Mouse (Mus musculus) adrenal gland, adult (tissue): ENCODE measurements around the gene Nsd2.
A peak's percentile ranks its signal among the peaks of the same experiment; 100 is the strongest.
"Not testable (repeated sequence)": the region's sequence is repeated elsewhere in the genome, so short reads cannot be mapped to it uniquely, and the experiment has no call there.

Experiments used
- DNase-seq, 2 experiments: peaks; one replicate each; pipeline ENCODE4 v3.0.0; 2022 to 2023; ENCODE audit warnings: low spot score in 1 of 2; ENCODE audit not compliant: inconsistent age in 2 of 2

Gene Nsd2

DNA sequence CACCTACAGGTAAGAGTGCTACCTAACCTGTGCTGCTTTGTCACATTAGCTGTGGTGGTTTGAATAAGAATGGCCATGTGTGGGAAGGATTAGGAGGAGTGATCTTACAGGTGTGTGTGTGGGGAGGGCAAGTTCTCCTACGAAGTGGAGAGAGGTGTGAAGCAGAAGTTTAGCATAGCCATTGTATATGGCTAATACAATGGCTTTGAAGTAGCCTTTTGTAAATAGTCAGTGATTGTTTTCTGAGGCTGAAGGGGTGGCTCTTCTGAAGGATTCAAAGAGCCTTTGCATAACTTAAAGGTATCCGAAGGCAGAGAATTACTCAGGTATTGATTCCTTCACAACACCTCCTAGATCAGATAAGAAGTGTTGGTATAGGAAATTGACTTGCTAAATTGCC is 102.0 kb downstream of the Nsd2 start:
- no peak for DNase-seq

DNA sequence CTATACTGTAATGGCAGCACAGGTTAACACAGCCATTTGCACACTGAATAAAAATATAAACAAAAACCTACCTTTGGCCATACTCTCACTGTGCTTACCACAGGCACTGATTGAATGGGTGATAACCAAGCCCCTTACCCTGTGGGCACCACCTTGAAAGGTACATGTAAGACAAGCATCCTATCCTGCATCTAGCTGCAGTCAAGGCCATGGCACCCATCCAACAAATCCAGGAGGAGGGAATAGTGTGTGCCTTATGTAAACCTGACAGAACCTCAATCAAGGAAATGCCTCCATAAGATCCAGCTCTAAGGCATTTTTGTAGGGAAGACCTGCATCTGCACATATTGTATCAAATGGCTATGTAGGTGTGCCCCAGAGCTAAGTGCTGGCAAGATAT is 105.6 kb downstream of the Nsd2 start:
- DNase-seq: peak in 1 of 2 experiments; percentile 39

DNA sequence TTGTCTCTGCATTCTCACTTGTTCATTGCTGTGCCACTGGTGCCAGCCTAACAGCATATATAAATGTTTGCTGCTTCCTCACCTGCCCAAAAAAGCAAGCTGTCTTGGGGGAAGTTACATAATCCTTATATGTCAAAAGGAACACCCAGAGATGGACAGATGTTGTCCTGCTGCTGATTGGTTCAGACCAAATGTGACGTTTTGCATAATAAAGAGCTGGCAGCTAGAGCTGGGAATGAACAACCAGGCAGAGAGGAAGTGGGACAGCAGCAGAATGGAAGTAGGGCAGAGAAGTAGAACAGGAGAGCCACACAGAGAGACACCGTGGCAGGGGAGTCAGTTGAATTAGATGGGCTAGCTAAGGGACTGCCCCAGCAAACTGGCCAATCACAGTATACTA is 111.9 kb downstream of the Nsd2 start:
- DNase-seq: no peak

DNA sequence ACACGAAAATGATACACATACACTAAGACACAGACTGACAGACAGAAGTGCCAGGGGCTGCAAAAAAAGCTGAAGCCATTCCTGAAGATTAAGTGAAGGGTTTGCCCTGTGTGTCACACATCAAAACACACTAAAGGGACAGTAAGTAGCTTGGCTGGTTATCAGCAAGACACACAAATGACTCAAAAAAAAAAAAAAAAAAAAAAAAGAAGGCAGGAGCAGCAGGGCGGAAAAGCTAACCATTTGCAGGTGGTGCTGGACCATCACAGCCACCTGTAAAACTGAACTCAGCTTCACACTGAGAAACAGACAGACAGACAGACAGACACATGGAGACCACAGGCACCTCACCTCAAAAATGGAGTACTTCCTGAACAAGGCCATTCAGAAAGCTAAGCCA is 113.6 kb downstream of the Nsd2 start:
- peak in 1 of 2 experiments; percentile 29 for DNase-seq

DNA sequence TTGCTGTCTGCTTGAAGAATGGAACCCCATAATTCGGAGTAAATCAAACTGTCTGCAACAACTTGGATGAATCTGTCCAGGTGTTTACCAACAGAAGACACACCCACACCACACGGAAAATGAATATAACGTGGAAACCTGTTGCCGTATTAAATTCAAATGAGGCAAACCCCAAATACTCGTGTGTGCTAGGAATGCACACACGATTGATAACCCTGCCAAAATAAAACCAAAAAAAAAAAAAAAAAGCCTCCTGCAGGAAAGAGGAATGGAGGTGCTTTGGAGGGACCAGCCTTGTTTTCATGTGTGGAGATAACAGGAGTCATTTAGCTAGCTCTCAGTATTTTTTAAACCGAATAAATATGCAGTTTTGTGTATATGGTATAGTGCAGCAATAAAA is 114.4 kb downstream of the Nsd2 start:
- DNase-seq: no peak

DNA sequence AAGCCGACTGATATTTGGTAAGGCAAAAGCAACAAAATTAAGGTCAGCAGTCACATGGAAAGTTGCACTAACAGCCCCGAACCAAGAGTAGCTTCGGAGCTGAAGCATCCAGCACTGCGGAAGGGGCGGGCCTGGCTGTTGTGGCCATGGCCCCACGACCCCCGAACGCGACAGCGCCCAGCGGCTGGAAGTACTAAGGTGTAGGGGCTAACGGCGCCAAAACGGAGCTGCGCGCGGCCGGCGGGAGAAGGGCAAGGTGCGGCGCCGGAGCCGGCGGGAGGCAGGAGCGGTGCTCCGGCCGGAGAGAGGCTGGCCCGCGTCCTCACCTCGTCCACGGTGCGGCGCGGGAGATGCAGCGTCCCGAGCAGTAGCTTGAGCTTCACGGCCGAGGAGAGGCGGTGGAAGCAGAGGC is 115.2 kb downstream of the Nsd2 start:
- DNase-seq: no peak

DNA sequence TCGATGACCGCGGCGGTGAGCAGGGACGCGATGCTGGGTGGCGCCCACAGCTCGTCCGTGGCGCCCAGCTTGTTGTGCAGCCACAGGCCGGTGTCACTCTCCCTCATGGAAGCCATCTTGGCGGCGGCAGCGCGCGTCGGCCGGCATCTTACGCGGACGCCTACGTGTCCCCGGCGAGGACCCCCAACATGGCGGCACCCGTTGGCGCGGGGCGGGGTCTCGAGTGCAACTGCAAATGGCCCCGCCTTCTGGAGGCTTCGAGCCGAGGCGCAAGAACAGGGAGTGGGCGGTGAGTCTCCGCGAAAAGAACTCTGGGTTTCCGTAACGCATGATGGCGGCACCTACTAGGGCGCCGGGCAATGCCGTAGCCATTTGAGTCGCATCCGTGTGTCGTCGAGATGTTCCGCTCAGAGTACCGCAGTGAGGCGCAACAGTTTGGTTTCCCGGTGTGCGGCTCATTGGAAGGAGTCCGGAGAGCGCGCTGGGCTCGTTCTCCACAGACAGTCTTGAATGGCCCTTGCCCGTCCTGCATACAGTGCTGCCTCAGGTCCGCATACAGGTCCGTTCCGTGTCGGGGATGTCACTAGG is 115.7 kb downstream of the Nsd2 start, which contains the start of gene Nelfa:
TSS of gene Nelfa (minus strand) at position 294 of the 588 bp plus-strand sequence.
- DNase-seq: peak; percentile 99

DNA sequence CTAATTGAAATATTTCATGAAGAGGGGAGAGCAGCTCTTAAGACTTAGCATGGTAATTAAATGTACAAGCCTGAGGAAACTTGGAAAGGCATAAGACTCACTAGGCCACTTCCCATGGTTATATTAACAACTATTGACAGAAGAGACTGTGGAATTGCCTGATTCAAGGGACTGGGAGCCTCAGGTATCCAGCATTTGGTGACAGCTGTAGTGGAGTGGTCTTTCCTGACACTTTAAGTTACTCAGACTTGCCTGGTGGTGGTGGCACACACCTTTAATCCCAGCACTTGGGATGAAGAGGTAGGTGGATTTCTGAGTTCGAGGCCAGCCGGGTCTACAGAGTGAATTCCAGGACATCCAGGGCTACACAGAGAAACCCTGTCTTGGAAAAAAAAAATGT is 116.7 kb downstream of the Nsd2 start:
- peak in 1 of 2 experiments; percentile 24 for DNase-seq

DNA sequence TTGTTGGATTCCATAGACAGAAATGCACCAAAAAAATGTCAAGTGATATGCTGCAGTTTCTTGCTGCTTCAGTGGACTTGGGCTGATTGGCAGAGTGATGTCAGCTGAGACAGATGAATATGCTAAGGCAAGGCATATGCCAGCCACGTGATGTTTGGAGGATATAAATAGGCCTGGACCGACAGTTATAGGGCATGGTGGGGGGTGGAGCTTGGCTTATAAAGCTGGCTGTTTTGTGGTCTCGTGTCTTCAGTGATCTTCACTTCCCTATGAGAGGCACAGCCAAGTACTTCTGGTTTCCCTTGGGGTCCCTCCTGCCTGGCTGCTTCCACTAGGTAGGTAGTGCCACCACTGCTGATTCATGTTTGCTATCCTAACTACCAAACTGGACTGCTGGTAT is 117.9 kb downstream of the Nsd2 start:
- peak in 1 of 2 experiments; percentile 45 for DNase-seq

DNA sequence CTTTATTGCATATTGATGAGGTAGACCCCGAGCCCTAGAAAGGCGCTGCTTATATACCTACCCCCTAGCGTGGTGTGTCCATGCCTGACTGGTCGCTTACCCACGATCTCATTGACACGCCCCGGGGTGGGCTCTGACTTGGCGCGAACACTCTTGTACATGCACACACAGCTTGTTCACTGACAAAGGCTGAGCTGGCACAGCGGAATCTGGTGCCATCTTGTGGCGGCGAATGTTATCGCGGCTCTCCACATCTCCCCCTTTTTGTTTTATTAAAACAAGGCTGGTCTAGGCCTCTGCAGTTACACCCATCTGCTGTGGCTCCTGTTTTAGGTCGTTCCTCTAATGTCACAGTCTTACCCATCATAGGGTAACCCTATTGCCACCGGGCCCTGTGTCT is 126.5 kb downstream of the Nsd2 start:
- DNase-seq: not testable (repeated sequence)
